Mouse (Mus musculus) E14TG2a.4 (cell line): ENCODE results near the gene C1qtnf5.

Experiments
- CTCF ChIP-seq: conservative IDR thresholded peaks from 2 replicates; pipeline ENCODE4 v1.5.1; 2014; ENCODE audit warnings: low read length
- NANOG ChIP-seq: IDR thresholded peaks from 2 replicates; pipeline ENCODE4 v1.6.1; 2014; ENCODE audit warnings: borderline replicate concordance, low read length, mixed read lengths
- POU5F1 ChIP-seq: IDR thresholded peaks from 2 replicates; pipeline ENCODE4 v1.6.1; 2014; ENCODE audit warnings: low read length, borderline replicate concordance

DNA sequence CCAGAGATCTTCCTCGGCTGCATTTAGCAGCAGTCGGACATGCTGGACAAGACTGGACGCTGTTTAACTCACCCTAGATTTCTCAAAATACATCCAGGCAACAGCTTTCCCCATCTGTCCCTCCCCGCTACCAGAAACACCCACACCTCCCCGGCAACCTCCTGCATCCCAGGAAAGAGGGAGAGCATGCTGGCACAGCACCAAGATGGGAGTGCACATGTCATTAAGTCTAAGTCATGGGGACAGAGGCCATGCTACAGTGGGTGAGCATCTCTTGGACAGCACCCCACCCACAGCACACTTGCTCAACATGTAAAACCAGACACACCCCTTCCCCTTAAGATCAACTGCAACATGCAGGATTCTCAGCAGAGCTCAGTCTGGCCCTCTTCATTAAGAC is 26.1 kb upstream of the C1qtnf5 start:
- TF ChIP-seq CTCF (no peak), NANOG (no peak), POU5F1 (no peak)
